Mouse (Mus musculus) thymus, postnatal 25 days (tissue): ENCODE measurements around the gene Rxfp2.
A peak's percentile ranks its signal among the peaks of the same experiment; 100 is the strongest.

Experiments
- DNase-seq: peaks from one replicate; pipeline ENCODE4 v3.0.0; 2022

Rxfp2 gene

DNA sequence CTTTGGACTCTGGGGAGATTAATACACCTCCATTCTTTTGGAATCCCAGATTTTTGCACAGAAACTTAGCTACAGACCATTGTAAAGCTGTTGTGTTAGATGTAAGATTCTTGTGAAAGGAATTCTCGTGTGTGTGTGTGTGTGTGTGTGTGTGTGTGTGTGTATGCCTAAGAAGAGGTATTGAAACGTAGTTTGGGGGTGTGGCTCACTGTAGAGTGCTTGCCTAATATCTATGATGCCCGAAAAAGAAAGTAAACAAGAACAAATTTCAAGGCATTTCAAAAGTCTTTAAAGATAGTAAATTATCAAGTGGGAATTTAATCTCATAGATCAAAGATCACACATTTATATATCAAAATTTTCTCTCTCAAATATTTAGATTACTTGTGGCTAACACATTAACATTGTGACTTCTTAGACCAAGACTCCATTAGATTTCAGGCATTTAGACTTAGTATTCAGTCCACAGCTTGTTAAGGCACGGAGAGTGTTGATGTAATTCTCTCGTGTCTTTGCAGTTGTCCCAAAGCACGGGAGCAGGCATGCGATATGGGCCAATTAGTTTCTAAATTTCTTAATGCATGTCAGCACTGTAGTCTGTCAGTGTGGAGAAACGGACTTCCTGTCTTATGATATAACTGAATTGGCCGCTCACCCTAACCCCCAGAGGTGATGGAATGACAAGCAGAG lies 97.9 kb downstream of the Rxfp2 start:
- DNase-seq = no peak

DNA sequence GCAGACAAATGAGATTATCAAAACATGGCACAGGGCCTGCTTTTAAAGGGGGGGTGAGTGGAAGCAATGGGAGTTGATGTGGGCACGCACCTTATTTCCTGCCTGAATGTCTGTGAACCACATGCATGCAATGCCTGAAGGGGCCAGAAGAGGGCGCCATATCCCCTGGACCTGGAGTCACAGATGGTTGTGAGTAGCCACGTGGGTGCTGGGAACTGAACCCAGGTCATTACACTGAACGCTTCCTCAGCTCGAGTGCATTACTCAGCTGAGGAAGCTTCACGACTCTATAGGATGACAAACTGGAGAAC lies 98.4 kb downstream of the Rxfp2 start:
- peak; percentile 33 for DNase-seq

- no peak for DNase-seq
Observed at GRCm38 (mm10) chr5:150118124-150118454, 99.6 kb downstream of the Rxfp2 start.

DNA sequence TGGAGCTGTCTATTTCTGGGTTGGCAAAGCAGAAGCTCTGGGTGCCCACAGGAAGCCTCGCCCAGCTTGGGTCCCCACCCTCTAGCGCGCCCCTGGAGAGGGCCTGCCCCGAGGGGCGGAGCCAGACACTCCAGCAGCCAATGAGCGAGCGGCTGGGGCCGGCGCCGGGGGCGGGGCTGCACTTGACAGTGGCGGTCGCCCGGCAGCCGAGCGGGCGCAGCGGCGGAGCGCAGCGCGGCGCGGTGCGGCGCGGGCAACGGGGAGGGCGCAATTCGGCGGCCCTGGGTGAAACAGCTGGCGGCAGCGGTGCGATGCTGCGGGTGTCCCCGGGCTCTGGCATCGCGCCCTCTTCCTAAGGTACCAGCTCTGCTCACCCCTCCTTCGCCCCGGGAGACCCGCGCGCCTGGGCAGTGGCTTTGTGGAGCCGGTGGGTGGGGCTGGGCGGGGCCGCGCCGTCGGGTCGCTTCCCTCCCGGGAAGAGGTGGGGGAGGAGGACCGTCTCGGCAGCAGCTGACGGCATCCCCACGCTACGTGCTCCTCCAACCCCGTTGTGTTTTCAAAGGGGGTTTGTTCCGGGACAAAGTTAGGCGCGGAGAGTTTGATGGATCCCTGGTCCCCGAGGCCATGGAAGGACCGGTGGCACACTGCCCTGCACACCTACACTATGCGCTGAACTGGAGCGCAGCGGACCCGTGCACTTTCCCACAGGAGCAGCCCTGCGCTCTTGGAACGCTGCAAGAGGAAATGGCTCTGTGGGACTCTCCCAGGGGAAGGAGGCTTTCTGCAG lies 100.2 kb downstream of the Rxfp2 start, which contains the start of gene Fry:
TSS of gene Fry (plus strand) at position 191 of the 787 bp plus-strand sequence.
- DNase-seq = peak; percentile 99

DNA sequence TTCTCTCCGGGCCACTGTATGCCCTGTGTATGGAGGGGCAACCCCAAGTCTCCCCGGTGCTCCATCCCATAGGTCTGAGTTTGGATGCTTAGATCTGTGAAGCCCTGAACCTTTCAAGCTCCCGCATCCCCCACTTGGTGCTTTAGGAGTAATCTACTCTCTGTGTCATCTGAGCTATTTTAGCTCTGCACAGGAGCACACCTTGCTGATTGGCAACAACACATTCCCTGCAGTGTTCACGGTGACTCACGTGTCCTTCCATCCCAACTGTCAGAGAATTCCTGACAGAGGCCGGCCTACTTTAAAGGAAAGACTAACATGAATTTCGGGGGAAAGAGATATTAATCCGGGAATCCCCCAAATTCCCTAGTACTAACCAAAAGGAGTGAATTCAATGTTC lies 102.2 kb downstream of the Rxfp2 start:
- no peak for DNase-seq

- DNase-seq = no peak
Observed at GRCm38 (mm10) chr5:150122095-150122494, 103.6 kb downstream of the Rxfp2 start.

GRCm38 (mm10) chr5:150122571-150122970 lies 104.1 kb downstream of the Rxfp2 start:
- DNase-seq = no peak

- no peak for DNase-seq
Observed at GRCm38 (mm10) chr5:150125920-150126319, 107.4 kb downstream of the Rxfp2 start.

- no peak for DNase-seq
Observed at GRCm38 (mm10) chr5:150128432-150128831, 110.0 kb downstream of the Rxfp2 start.

DNA sequence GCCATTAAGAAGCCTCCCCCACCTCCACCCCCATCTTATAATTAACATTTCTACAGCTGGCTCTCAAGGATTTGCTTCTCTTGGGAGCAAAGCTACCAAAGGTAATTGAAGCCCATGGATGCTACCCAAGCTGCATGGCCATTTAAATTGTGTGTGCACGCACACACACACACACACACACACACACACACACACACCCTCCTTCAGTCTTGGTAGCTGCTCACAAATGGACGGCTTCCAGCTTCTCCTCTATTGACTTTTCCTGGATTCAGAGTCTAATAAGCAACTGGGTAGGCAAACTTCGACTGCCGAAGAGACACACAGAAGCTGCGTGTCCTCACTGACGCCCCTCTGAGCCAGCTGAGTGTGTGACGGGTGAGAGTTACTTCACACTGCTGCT lies 111.7 kb downstream of the Rxfp2 start:
- DNase-seq = no peak

DNA sequence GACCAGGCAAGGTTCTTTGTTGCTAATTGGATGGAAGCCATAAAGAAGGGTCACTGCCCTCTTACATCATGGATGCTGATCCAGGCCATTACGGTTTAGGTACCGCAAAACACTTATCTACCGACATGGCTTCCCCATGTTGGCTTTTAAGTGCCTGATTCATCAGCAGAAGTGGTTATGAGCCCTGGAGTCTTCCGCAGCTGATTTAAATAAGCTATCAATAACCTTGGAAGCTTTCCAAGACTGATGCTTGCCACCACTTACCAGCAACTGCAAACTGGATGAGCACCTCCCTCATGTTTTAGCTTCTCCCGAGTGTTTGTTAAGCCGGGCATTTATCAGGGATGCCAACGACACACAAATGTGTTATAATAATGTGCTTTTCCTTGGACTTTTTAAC lies 112.7 kb downstream of the Rxfp2 start:
- DNase-seq = no peak
